11 mouse cellular contexts compared by ENCODE assay signal in genomic region chr2:163641681-163642080, GRCm38 (mm10). TPM values are rescaled to one million over a fixed set of nuclear protein-coding genes. Genes with fewer than 3 reads are reported as not detected.
DNase-seq lines count a peak whose midpoint lies in the region; ATAC-seq and TF ChIP-seq lines count a peak whose summit lies in the region.
"Had no signal": no experiment of that assay in that cellular context is flagged by ENCODE, and none has a peak within 500 bp of the region (broad histone marks: within the 10 kb centered on the region; RNA-seq: fewer than 3 reads in every experiment).

No protein-coding gene starts in this region.

- H3K9ac ChIP-seq in liver, embryonic 13.5 days = peak overlapping the region; percentile 98
- H3K9ac ChIP-seq: embryonic facial prominence, embryonic 12.5 days had no signal

- intact Hi-C loops in left cerebral cortex, adult 2 months (cut with DNase I) = no loop called here
- intact Hi-C loops in left cerebral cortex, postnatal 14 days (cut with DNase I) = no loop called here

- H3K27me3 ChIP-seq in erythroblast, embryonic 14.5 days (ENCODE audit: control insufficient read depth) = no peaks in the 10 kb centered on the region
- no peaks in the 10 kb centered on the region for H3K27me3 ChIP-seq in liver, embryonic 13.5 days
- H3K27me3 ChIP-seq: embryonic facial prominence, embryonic 12.5 days had no signal

- H3K4me3 ChIP-seq in erythroblast, embryonic 14.5 days (replicated peaks) = peak overlapping the region; percentile 95
- H3K4me3 ChIP-seq in left cerebral cortex, adult 2 months = no peak overlapping the region
- H3K4me3 ChIP-seq in liver, embryonic 13.5 days (replicated peaks) = peak overlapping the region; percentile 90
- H3K4me3 ChIP-seq: embryonic facial prominence, embryonic 12.5 days had no signal

- H3K36me3 ChIP-seq in erythroblast, embryonic 14.5 days (ENCODE audit: control insufficient read depth) = peaks cover 75% of the 10 kb centered on the region
- H3K36me3 ChIP-seq in liver, embryonic 13.5 days = peaks cover 53% of the 10 kb centered on the region
- H3K36me3 ChIP-seq: embryonic facial prominence, embryonic 12.5 days had no signal

- peak overlapping the region; percentile 84 for H3K4me2 ChIP-seq in liver, embryonic 13.5 days
- H3K4me2 ChIP-seq: embryonic facial prominence, embryonic 12.5 days had no signal

- no peak for ATAC-seq in erythroblast, adult 5-6 weeks (replicated peaks; ENCODE audit: low FRiP score, poor library complexity, severe bottlenecking)
- no peak for ATAC-seq in liver, embryonic 13.5 days (ENCODE audit: low read depth)
- ATAC-seq: hindbrain, embryonic 16.5 days had no signal

- 11% methylated on average over 3 of the region's 3 CpGs for WGBS in liver, embryonic 13.5 days (ENCODE audit: insufficient replicate concordance)

- H3K27ac ChIP-seq in left cerebral cortex, adult 2 months = peak overlapping the region; percentile 53; the same call in 1 of the 2 replicates
- peak overlapping the region; percentile 100 for H3K27ac ChIP-seq in liver, embryonic 13.5 days
- H3K27ac ChIP-seq: embryonic facial prominence, embryonic 12.5 days had no signal

- peaks cover 71% of the 10 kb centered on the region for H3K4me1 ChIP-seq in erythroblast, embryonic 14.5 days (ENCODE audit: control insufficient read depth)
- peaks cover 68% of the 10 kb centered on the region for H3K4me1 ChIP-seq in liver, embryonic 13.5 days (replicated peaks)

- no peak for TF ChIP-seq CTCF in left cerebral cortex, adult 2 months (IDR thresholded peaks at IDR 0.05)
- no peak for TF ChIP-seq CTCF in brain, embryonic 14.5 days (IDR thresholded peaks at IDR 0.05; ENCODE audit: borderline replicate concordance, extremely low read depth, insufficient read depth, insufficient read length)

- no peaks in the 10 kb centered on the region for H3K9me3 ChIP-seq in erythroblast, embryonic 14.5 days (ENCODE audit: control insufficient read depth, low read length)
- no peaks in the 10 kb centered on the region for H3K9me3 ChIP-seq in liver, embryonic 13.5 days (replicated peaks)
- H3K9me3 ChIP-seq: embryonic facial prominence, embryonic 12.5 days had no signal

- TF ChIP-seq POLR2A in brain, embryonic 14.5 days (IDR thresholded peaks at IDR 0.05; ENCODE audit: borderline replicate concordance, extremely low read depth, insufficient read depth, insufficient read length, poor library complexity, severe bottlenecking) = no peak

- DNase-seq in left cerebral cortex, adult 2 months (ENCODE audit: extremely low spot score in 1 of 2, low spot score in 2 of 2) = no peak
- DNase-seq in left cerebral cortex, adult 8-10 months (ENCODE audit: low spot score in 2 of 2) = no peak
- DNase-seq in brain, embryonic 14.5 days (ENCODE audit: low read depth) = peak; percentile 22
- no peak for DNase-seq in liver, embryonic 13.5 days
- no peak for DNase-seq in layer of hippocampus, postnatal 14 days (ENCODE audit: low spot score in 2 of 2)
- DNase-seq in left cerebral cortex, postnatal 14 days (ENCODE audit: low spot score in 2 of 2) = no peak
- DNase-seq: midbrain, embryonic 14.5 days had no signal

RNA-seq across cellular contexts. Expression of gene Serinc3, which starts 3.2 kb away (rescaled TPM):
- polyA plus RNA-seq in erythroblast, embryonic 14.5 days (2012) = 13.2 and 20.3 TPM in 2 replicates
- total RNA-seq in erythroblast, adult 5-6 weeks (2015; ENCODE audit: low replicate concordance) = 1,365 and 1,400 TPM in 2 replicates
- total RNA-seq in erythroblast, adult 5-6 weeks (2017; ENCODE audit: low replicate concordance) = 1,814 and 2,055 TPM in 2 replicates
- 100 to 1,000 TPM; 213 to 234 TPM for total RNA-seq in left cerebral cortex, adult 2 months (2021)
- 100 to 1,000 TPM; 225 to 241 (median 233) TPM for total RNA-seq in left cerebral cortex, adult 8-10 months (2022)
- polyA plus RNA-seq in brain, embryonic 14.5 days (2012; rRNA removed) = 88.3 and 93.9 TPM in 2 replicates
- polyA plus RNA-seq in liver, embryonic 13.5 days (2015; fragmentation: Nextera tagmentation; extraction: Ambion mirVana) = 112 and 130 TPM in 2 replicates
- 100 to 1,000 TPM; 209 to 218 TPM for total RNA-seq in layer of hippocampus, postnatal 14 days (2021)
- total RNA-seq in left cerebral cortex, postnatal 14 days (2021) = 100 to 1,000 TPM; 221 to 248 TPM

RNA-seq across cellular contexts. Expression of gene Pkig, which starts 16.5 kb away (rescaled TPM):
- polyA plus RNA-seq in erythroblast, embryonic 14.5 days (2012) = 136 and 157 TPM in 2 replicates
- total RNA-seq in erythroblast, adult 5-6 weeks (2015; ENCODE audit: low replicate concordance) = 15.0 and 25.0 TPM in 2 replicates
- total RNA-seq in erythroblast, adult 5-6 weeks (2017; ENCODE audit: low replicate concordance) = 23.4 and 25.2 TPM in 2 replicates
- 100 to 1,000 TPM; 126 to 129 TPM for total RNA-seq in left cerebral cortex, adult 2 months (2021)
- total RNA-seq in left cerebral cortex, adult 8-10 months (2022) = 100 to 1,000 TPM; 112 to 128 (median 121) TPM
- polyA plus RNA-seq in brain, embryonic 14.5 days (2012; rRNA removed) = 66.6 and 73.9 TPM in 2 replicates
- 122 and 139 TPM in 2 replicates for polyA plus RNA-seq in liver, embryonic 13.5 days (2015; fragmentation: Nextera tagmentation; extraction: Ambion mirVana)
- 10 to 100 TPM; 70.9 to 71.8 TPM for total RNA-seq in layer of hippocampus, postnatal 14 days (2021)
- total RNA-seq in left cerebral cortex, postnatal 14 days (2021) = 100 to 1,000 TPM; 101 to 114 TPM

RNA-seq across cellular contexts. Expression of gene Ttpal, which starts 39.6 kb away (rescaled TPM):
- 1.2 TPM in 2 replicates for polyA plus RNA-seq in erythroblast, embryonic 14.5 days (2012)
- total RNA-seq in erythroblast, adult 5-6 weeks (2015; ENCODE audit: low replicate concordance) = 6.5 and 10.0 TPM in 2 replicates
- 5.5 and 8.8 TPM in 2 replicates for total RNA-seq in erythroblast, adult 5-6 weeks (2017; ENCODE audit: low replicate concordance)
- 10 to 100 TPM; 69.9 to 81.2 TPM for total RNA-seq in left cerebral cortex, adult 2 months (2021)
- 10 to 100 TPM; 53.4 to 61.2 (median 59.0) TPM for total RNA-seq in left cerebral cortex, adult 8-10 months (2022)
- 32.5 and 35.8 TPM in 2 replicates for polyA plus RNA-seq in brain, embryonic 14.5 days (2012; rRNA removed)
- polyA plus RNA-seq in liver, embryonic 13.5 days (2015; fragmentation: Nextera tagmentation; extraction: Ambion mirVana) = 13.9 and 15.9 TPM in 2 replicates
- 10 to 100 TPM; 53.1 to 57.6 TPM for total RNA-seq in layer of hippocampus, postnatal 14 days (2021)
- 10 to 100 TPM; 66.7 to 70.6 TPM for total RNA-seq in left cerebral cortex, postnatal 14 days (2021)

Comparison
In these comparisons a context has a peak if more than half of its experiments do, and no peak if none do; other contexts are left out.
1. RNA of gene Serinc3, which starts 3.2 kb away (total RNA-seq): 1,365 to 2,055 TPM in erythroblast, adult 5-6 weeks; 221 to 248 TPM in left cerebral cortex, postnatal 14 days, 225 to 241 TPM in left cerebral cortex, adult 8-10 months, 213 to 234 TPM in left cerebral cortex, adult 2 months and 209 to 218 TPM in layer of hippocampus, postnatal 14 days; every median in the first group is over 4 times any median in the second.
2. RNA of gene Ttpal, which starts 39.6 kb away (total RNA-seq): 69.9 to 81.2 TPM in left cerebral cortex, adult 2 months, 66.7 to 70.6 TPM in left cerebral cortex, postnatal 14 days, 53.4 to 61.2 TPM in left cerebral cortex, adult 8-10 months and 53.1 to 57.6 TPM in layer of hippocampus, postnatal 14 days; 5.5 to 10.0 TPM in erythroblast, adult 5-6 weeks; every median in the first group is over 4 times any median in the second.